ENCODE assay signal across 28 mouse cellular contexts in the genomic region with DNA sequence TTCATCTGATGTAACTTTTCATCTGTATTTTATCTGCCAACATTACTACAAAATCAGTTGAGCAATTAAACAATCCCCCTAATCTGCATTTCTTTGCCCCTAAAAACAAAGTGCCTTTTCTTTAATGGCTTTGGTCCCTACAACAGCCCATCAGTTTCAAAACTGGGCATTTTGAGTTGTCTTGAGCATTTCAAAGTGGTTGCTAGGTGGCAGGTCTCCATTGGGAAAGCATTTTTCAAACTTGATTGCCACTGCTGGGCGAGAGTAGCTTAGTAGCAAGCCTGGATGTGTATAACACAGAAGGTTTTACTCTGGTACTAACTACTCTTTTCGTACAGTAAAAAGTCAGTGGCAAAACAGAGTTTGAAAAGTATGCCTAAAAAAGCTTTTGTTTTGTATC. TPM values are rescaled to one million over a fixed set of nuclear protein-coding genes. Genes with fewer than 3 reads are reported as not detected.
A peak's percentile ranks its signal among the peaks of the same experiment; 100 is the strongest.
DNase-seq lines count a peak whose midpoint lies in the region; ATAC-seq and TF ChIP-seq lines count a peak whose summit lies in the region.
"Had no signal": no experiment of that assay in that cellular context is flagged by ENCODE, and none has a peak within 500 bp of the region (broad histone marks: within the 10 kb centered on the region; RNA-seq: fewer than 3 reads in every experiment).

No protein-coding gene starts in this region.

- H3K27ac ChIP-seq in forebrain, embryonic 14.5 days (ENCODE audit: low read depth, low read length) = no peak overlapping the region
- no peak overlapping the region for H3K27ac ChIP-seq in forebrain, embryonic 12.5 days
- H3K27ac ChIP-seq in midbrain, embryonic 14.5 days (replicated peaks; ENCODE audit: low read depth, low read length) = no peak overlapping the region
- no peak overlapping the region for H3K27ac ChIP-seq in midbrain, embryonic 11.5 days (ENCODE audit: low read depth, low read length)
- H3K27ac ChIP-seq: embryonic facial prominence, embryonic 15.5 days; heart, adult 2 months; heart, embryonic 13.5 days; limb, embryonic 15.5 days; liver, embryonic 14.5 days; midbrain, embryonic 12.5 days had no signal

- TF ChIP-seq CTCF in brain, embryonic 14.5 days (IDR thresholded peaks at IDR 0.05; ENCODE audit: borderline replicate concordance, extremely low read depth, insufficient read depth, insufficient read length) = no peak

- H3K4me3 ChIP-seq in forebrain, embryonic 14.5 days (ENCODE audit: low read depth, low read length) = no peak overlapping the region
- H3K4me3 ChIP-seq in forebrain, embryonic 12.5 days (replicated peaks) = no peak overlapping the region
- H3K4me3 ChIP-seq in midbrain, embryonic 14.5 days (replicated peaks; ENCODE audit: low read depth, low read length) = no peak overlapping the region
- no peak overlapping the region for H3K4me3 ChIP-seq in midbrain, embryonic 11.5 days (ENCODE audit: low read depth, low read length)
- H3K4me3 ChIP-seq: embryonic facial prominence, embryonic 15.5 days; heart, adult 2 months; heart, embryonic 13.5 days; left cerebral cortex, adult 2 months; limb, embryonic 15.5 days; midbrain, embryonic 12.5 days; myocyte; neural tube, embryonic 13.5 days had no signal

- no peak overlapping the region for H3K4me2 ChIP-seq in forebrain, embryonic 14.5 days (ENCODE audit: low read length)
- H3K4me2 ChIP-seq in forebrain, embryonic 12.5 days = no peak overlapping the region
- no peak overlapping the region for H3K4me2 ChIP-seq in midbrain, embryonic 14.5 days (ENCODE audit: low read length)
- no peak overlapping the region for H3K4me2 ChIP-seq in midbrain, embryonic 11.5 days
- H3K4me2 ChIP-seq: embryonic facial prominence, embryonic 15.5 days; heart, embryonic 13.5 days; limb, embryonic 15.5 days; lung, embryonic 14.5 days; midbrain, embryonic 12.5 days; neural tube, embryonic 13.5 days had no signal

- peak; percentile 72 for ATAC-seq in forebrain, embryonic 14.5 days
- ATAC-seq in forebrain, embryonic 12.5 days (ENCODE audit: low FRiP score) = no peak
- ATAC-seq in midbrain, embryonic 14.5 days (ENCODE audit: low FRiP score, low TSS enrichment) = no peak
- no peak for ATAC-seq in midbrain, embryonic 11.5 days (ENCODE audit: low FRiP score)

- no peaks in the 10 kb centered on the region for H3K27me3 ChIP-seq in forebrain, embryonic 14.5 days (replicated peaks; ENCODE audit: control insufficient read depth, insufficient read depth, low read length)
- H3K27me3 ChIP-seq in forebrain, embryonic 12.5 days = no peaks in the 10 kb centered on the region
- H3K27me3 ChIP-seq in midbrain, embryonic 14.5 days (ENCODE audit: control insufficient read depth, insufficient read depth, low read length) = no peaks in the 10 kb centered on the region
- H3K27me3 ChIP-seq in midbrain, embryonic 11.5 days (ENCODE audit: control insufficient read depth, insufficient read depth, low read length) = no peaks in the 10 kb centered on the region
- H3K27me3 ChIP-seq: embryonic facial prominence, embryonic 15.5 days; heart, embryonic 13.5 days; limb, embryonic 15.5 days; midbrain, embryonic 12.5 days; neural tube, embryonic 13.5 days had no signal

- peak; percentile 65 for DNase-seq in forebrain, embryonic 14.5 days (ENCODE audit: low spot score)
- DNase-seq in layer of hippocampus, adult 11-12 months (ENCODE audit: low spot score) = peak; percentile 15
- no peak for DNase-seq in layer of hippocampus, postnatal 10 days (ENCODE audit: low spot score in 2 of 2)
- peak; percentile 25 for DNase-seq in midbrain, embryonic 14.5 days
- DNase-seq in midbrain, embryonic 11.5 days (ENCODE audit: low spot score, missing footprints) = no peak
- peak; percentile 77 for DNase-seq in brain, embryonic 14.5 days (ENCODE audit: low read depth)
- no peak for DNase-seq in urinary bladder, postnatal 36 days (ENCODE audit: low spot score in 2 of 2)
- DNase-seq: adrenal gland, postnatal 10 days; cerebellum, adult 9-11 months; gastrocnemius, postnatal 36 days; heart, adult 2 months; heart, postnatal 14 days; kidney, adult 11 months; kidney, postnatal 4 days; left cerebral cortex, postnatal 4 days; lung, embryonic 14.5 days; thymus, adult 18-20 months; thymus, postnatal 36 days had no signal

- WGBS in forebrain, embryonic 14.5 days = 20% methylated on average over 2 of the region's 2 CpGs
- 53% methylated on average over 2 of the region's 2 CpGs for WGBS in forebrain, embryonic 12.5 days
- WGBS in midbrain, embryonic 14.5 days = 31% methylated on average over 2 of the region's 2 CpGs
- 59% methylated on average over 2 of the region's 2 CpGs for WGBS in midbrain, embryonic 11.5 days

- no peaks in the 10 kb centered on the region for H3K36me3 ChIP-seq in forebrain, embryonic 14.5 days (ENCODE audit: control insufficient read depth, insufficient read depth, low read length)
- H3K36me3 ChIP-seq in forebrain, embryonic 12.5 days (replicated peaks) = no peaks in the 10 kb centered on the region
- H3K36me3 ChIP-seq in midbrain, embryonic 14.5 days (ENCODE audit: control insufficient read depth, insufficient read depth, low read length) = no peaks in the 10 kb centered on the region
- no peaks in the 10 kb centered on the region for H3K36me3 ChIP-seq in midbrain, embryonic 11.5 days (ENCODE audit: control insufficient read depth, insufficient read depth, low read length)
- H3K36me3 ChIP-seq: embryonic facial prominence, embryonic 15.5 days; heart, embryonic 13.5 days; limb, embryonic 15.5 days; midbrain, embryonic 12.5 days; neural tube, embryonic 13.5 days had no signal

- TF ChIP-seq POLR2A in brain, embryonic 14.5 days (IDR thresholded peaks at IDR 0.05; ENCODE audit: borderline replicate concordance, extremely low read depth, insufficient read depth, insufficient read length, poor library complexity, severe bottlenecking) = no peak

- H3K4me1 ChIP-seq in forebrain, embryonic 14.5 days (ENCODE audit: control insufficient read depth, insufficient read depth, low read length) = no peaks in the 10 kb centered on the region
- H3K4me1 ChIP-seq in forebrain, embryonic 12.5 days = peaks cover 3% of the 10 kb centered on the region; the same call in 1 of the 2 replicates
- no peaks in the 10 kb centered on the region for H3K4me1 ChIP-seq in midbrain, embryonic 14.5 days (ENCODE audit: control insufficient read depth, insufficient read depth, low read length)
- no peaks in the 10 kb centered on the region for H3K4me1 ChIP-seq in midbrain, embryonic 11.5 days (ENCODE audit: control insufficient read depth, insufficient read depth, low read length)
- H3K4me1 ChIP-seq: embryonic facial prominence, embryonic 15.5 days; heart, embryonic 13.5 days; limb, embryonic 15.5 days; midbrain, embryonic 12.5 days; neural tube, embryonic 13.5 days had no signal

- H3K9ac ChIP-seq in forebrain, embryonic 14.5 days (ENCODE audit: low read length) = no peak overlapping the region
- no peak overlapping the region for H3K9ac ChIP-seq in forebrain, embryonic 12.5 days
- no peak overlapping the region for H3K9ac ChIP-seq in midbrain, embryonic 14.5 days (replicated peaks; ENCODE audit: low read length)
- no peak overlapping the region for H3K9ac ChIP-seq in midbrain, embryonic 11.5 days (ENCODE audit: low read length)
- H3K9ac ChIP-seq: embryonic facial prominence, embryonic 15.5 days; heart, embryonic 13.5 days; limb, embryonic 15.5 days; liver, embryonic 14.5 days; lung, embryonic 14.5 days; midbrain, embryonic 12.5 days; neural tube, embryonic 13.5 days had no signal

- no peaks in the 10 kb centered on the region for H3K9me3 ChIP-seq in forebrain, embryonic 14.5 days (replicated peaks; ENCODE audit: control insufficient read depth, low read length)
- H3K9me3 ChIP-seq in forebrain, embryonic 12.5 days = no peaks in the 10 kb centered on the region
- H3K9me3 ChIP-seq in midbrain, embryonic 14.5 days (ENCODE audit: control insufficient read depth, low read length) = no peaks in the 10 kb centered on the region
- no peaks in the 10 kb centered on the region for H3K9me3 ChIP-seq in midbrain, embryonic 11.5 days (ENCODE audit: control insufficient read depth, low read length)
- H3K9me3 ChIP-seq: embryonic facial prominence, embryonic 15.5 days; heart, embryonic 13.5 days; limb, embryonic 15.5 days; midbrain, embryonic 12.5 days; neural tube, embryonic 13.5 days had no signal

RNA-seq across cellular contexts. Expression of gene Arhgef26, which starts 10.2 kb away (rescaled TPM):
- 7.2 and 9.3 TPM in 2 replicates for polyA plus RNA-seq in forebrain, embryonic 14.5 days (2014; fragmentation: Nextera tagmentation; extraction: Ambion mirVana)
- 9.9 and 10.1 TPM in 2 replicates for polyA plus RNA-seq in forebrain, embryonic 12.5 days (2016; fragmentation: Nextera tagmentation; extraction: Ambion mirVana)
- 10 to 100 TPM; 47.6 to 47.8 TPM for total RNA-seq in layer of hippocampus, postnatal 10 days (2021)
- 7.5 and 7.6 TPM in 2 replicates for polyA plus RNA-seq in midbrain, embryonic 14.5 days (2014; fragmentation: Nextera tagmentation; extraction: Ambion mirVana)
- 4.8 and 5.0 TPM in 2 replicates for polyA plus RNA-seq in midbrain, embryonic 11.5 days (2014; fragmentation: Nextera tagmentation; extraction: Ambion mirVana)
- 6.6 and 8.7 TPM in 2 replicates for polyA plus RNA-seq in brain, embryonic 14.5 days (2012; rRNA removed)
- total RNA-seq: common myeloid progenitor, adult 5-6 weeks had no signal

Comparison
In these comparisons a context has a peak if more than half of its experiments do, and no peak if none do; other contexts are left out.
1. DNase-seq: peak in forebrain, embryonic 14.5 days (single experiment), layer of hippocampus, adult 11-12 months (single experiment), midbrain, embryonic 14.5 days (single experiment) and brain, embryonic 14.5 days (single experiment); none in layer of hippocampus, postnatal 10 days (0 of 2), midbrain, embryonic 11.5 days (single experiment) and urinary bladder, postnatal 36 days (0 of 2).